In genomic region chr16:88142136-88142535, GRCm38 (mm10) we compare ENCODE assay signal across 20 mouse cellular contexts.
"Had no signal": no experiment of that assay in that cellular context is flagged by ENCODE, and none has a peak within 500 bp of the region (broad histone marks: within the 10 kb centered on the region; RNA-seq: fewer than 3 reads in every experiment).

No protein-coding gene starts in this region.

- H3K9me3 ChIP-seq: limb, embryonic 10.5 days; liver, embryonic 12.5 days; liver, embryonic 15.5 days; lung, embryonic 15.5 days; stomach, embryonic 15.5 days had no signal

- H3K4me2 ChIP-seq: limb, embryonic 13.5 days; liver, embryonic 12.5 days; liver, embryonic 15.5 days; lung, embryonic 15.5 days; neural tube, embryonic 13.5 days; stomach, embryonic 15.5 days had no signal

- H3K4me1 ChIP-seq: limb, embryonic 10.5 days; limb, embryonic 13.5 days; liver, embryonic 12.5 days; liver, embryonic 15.5 days; lung, embryonic 15.5 days; stomach, embryonic 15.5 days had no signal

- H3K9ac ChIP-seq: limb, embryonic 13.5 days; liver, embryonic 12.5 days; liver, embryonic 15.5 days; lung, embryonic 15.5 days; neural tube, embryonic 13.5 days; stomach, embryonic 15.5 days had no signal

- H3K36me3 ChIP-seq: limb, embryonic 10.5 days; limb, embryonic 13.5 days; liver, embryonic 12.5 days; liver, embryonic 15.5 days; lung, embryonic 15.5 days; neural tube, embryonic 13.5 days; stomach, embryonic 15.5 days had no signal

- H3K27me3 ChIP-seq: limb, embryonic 13.5 days; liver, embryonic 12.5 days; liver, embryonic 15.5 days; lung, embryonic 15.5 days; neural tube, embryonic 13.5 days; stomach, embryonic 15.5 days had no signal

- DNase-seq: kidney, adult 9 months; kidney, postnatal 14 days; kidney, postnatal 4 days; layer of hippocampus, adult 9-11 months; liver; lung, adult 18-20 months; lung, postnatal 10 days; lung, postnatal 36 days; retina, postnatal 1 day; right cerebral cortex, postnatal 25 days; spleen, adult 18-20 months; thymus, postnatal 25 days had no signal

- H3K27ac ChIP-seq: limb, embryonic 10.5 days; limb, embryonic 13.5 days; liver, embryonic 12.5 days; liver, embryonic 15.5 days; lung, embryonic 15.5 days; neural tube, embryonic 13.5 days; stomach, embryonic 15.5 days had no signal

- ATAC-seq: liver, embryonic 12.5 days had no signal

- H3K4me3 ChIP-seq: limb, embryonic 10.5 days; limb, embryonic 13.5 days; liver, embryonic 12.5 days; liver, embryonic 15.5 days; lung, embryonic 15.5 days; myocyte; neural tube, embryonic 13.5 days; stomach, embryonic 15.5 days had no signal
